Mouse (Mus musculus): ENCODE data around the gene Gm28042.

DNA sequence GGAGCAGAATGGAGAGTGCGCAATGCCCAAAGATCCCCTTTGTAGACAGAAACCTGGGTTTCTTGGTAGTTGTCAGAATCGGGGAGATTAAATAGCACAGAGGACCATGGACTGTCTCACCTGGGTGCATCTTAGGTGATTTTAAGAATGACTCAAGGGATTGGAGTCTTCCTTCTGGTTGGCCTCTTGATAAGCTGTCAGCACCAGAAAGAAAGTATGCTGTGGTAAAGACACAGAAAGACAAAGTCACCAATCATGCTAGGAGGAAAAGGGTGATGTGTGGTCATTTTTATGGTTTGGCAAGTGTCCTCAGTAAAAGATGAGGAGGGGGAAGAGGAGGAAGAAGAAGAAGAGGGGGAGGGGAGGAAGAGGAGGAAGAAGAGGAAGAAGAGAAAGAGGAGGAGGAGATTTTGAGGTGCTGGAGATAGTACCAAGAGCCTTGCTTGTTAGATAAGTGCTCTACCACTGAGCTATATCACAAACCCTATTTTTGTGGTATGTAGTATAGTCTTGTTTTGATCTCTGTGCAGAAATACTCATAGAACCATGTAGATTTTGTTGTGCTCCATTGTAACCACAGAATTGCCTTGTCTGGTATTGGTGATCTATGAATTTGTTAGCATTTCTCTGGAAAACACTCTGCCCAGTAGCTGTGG is 13.3 kb upstream of the Gm28042 start:
- TF ChIP-seq CTCF (IDR thresholded peaks at IDR 0.05) = no peak
- no peak for TF ChIP-seq EP300 (IDR thresholded peaks at IDR 0.05)

All from lung, postnatal 0 days (tissue).